Mouse (Mus musculus): Measurements from ENCODE around the gene Fam69a. TPM values are rescaled to one million over a fixed set of nuclear protein-coding genes. Genes with fewer than 3 reads are reported as not detected.

Gene Fam69a
- total and polyA plus RNA-seq, 3 experiments, result 1.5 to 13.1 (median 12.9) TPM

DNA sequence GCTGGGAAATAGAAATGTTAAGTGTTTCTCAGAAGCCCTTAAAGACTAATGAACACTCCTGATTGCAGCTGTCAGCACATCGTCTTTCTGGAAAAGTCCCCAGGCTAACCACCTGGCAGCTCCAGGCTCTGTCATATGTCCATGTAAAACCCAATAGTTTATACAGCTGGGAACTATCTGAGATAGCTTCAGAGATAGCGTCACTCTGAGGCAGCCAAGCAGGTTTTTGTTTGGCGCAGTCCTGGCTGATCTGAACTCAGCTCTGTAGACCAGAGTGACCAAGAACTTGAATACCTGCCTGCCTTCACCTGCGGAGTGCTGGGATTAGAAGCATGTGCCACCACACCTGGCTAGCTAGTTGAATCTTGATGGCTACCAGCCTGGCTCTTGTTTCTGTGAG lies 41.3 kb upstream of the Fam69a start:
- Histone ChIP-seq H3K27ac (no peak overlapping the region), H3K27me3 (ENCODE audit: control insufficient read depth, insufficient read depth, low read length) (no peaks in the 10 kb centered on the region), H3K9ac (ENCODE audit: low read depth, low read length) (no peak overlapping the region), H3K4me3 (no peak overlapping the region), H3K79me2 (replicated peaks; ENCODE audit: control insufficient read depth, insufficient read depth, low read length) (no peaks in the 10 kb centered on the region), H3K36me3 (ENCODE audit: control insufficient read depth, insufficient read depth, low read length) (no peaks in the 10 kb centered on the region), H3K4me1 (ENCODE audit: control insufficient read depth, insufficient read depth, low read length) (no peaks in the 10 kb centered on the region)
- WGBS, result 64% methylated on average over 4 of the region's 4 CpGs
- TF ChIP-seq CTCF (IDR thresholded peaks at IDR 0.05) (no peak), POLR2A (IDR thresholded peaks at IDR 0.05; ENCODE audit: insufficient read depth, low read depth, low read length) (no peak), EP300 (IDR thresholded peaks at IDR 0.05; ENCODE audit: insufficient read depth, low read depth, low read length) (no peak)
- intact Hi-C loops (cut with DNase I), result no loop called here
- no peak for DNase-seq

DNA sequence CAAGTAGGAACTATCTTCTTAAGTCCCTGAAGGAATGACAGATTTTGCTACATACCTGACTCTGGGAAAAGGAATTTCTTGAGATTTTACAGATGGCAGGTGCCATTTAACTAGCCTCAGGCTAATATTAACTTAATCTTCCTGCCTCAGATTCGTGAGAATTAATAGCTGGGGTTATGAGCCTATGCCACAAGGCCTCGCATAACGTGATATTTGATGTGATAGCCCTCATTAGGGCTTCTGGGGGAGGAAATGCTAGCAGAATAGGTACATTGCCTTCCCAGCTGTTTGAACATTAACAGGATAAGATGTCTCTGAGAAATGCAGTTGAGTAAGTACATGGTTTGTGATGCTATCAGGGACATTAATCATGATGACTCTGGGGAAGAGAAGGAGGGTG lies 34.5 kb upstream of the Fam69a start:
- TF ChIP-seq CTCF (IDR thresholded peaks at IDR 0.05), result no peak
- no peak for TF ChIP-seq EP300 (IDR thresholded peaks at IDR 0.05; ENCODE audit: insufficient read depth, low read depth, low read length)
- TF ChIP-seq POLR2A (IDR thresholded peaks at IDR 0.05; ENCODE audit: insufficient read depth, low read depth, low read length), result no peak
- no peaks in the 10 kb centered on the region for H3K79me2 ChIP-seq (replicated peaks; ENCODE audit: control insufficient read depth, insufficient read depth, low read length)
- no peak overlapping the region for H3K27ac ChIP-seq
- no peaks in the 10 kb centered on the region for H3K36me3 ChIP-seq (ENCODE audit: control insufficient read depth, insufficient read depth, low read length)
- H3K4me3 ChIP-seq, result no peak overlapping the region
- H3K27me3 ChIP-seq (ENCODE audit: control insufficient read depth, insufficient read depth, low read length), result no peaks in the 10 kb centered on the region
- H3K9ac ChIP-seq (ENCODE audit: low read depth, low read length), result no peak overlapping the region
- intact Hi-C loops (cut with DNase I), result no loop called here
- H3K4me1 ChIP-seq (ENCODE audit: control insufficient read depth, insufficient read depth, low read length), result no peaks in the 10 kb centered on the region
- WGBS, result 71% methylated on average over 3 of the region's 3 CpGs
- no peak for DNase-seq

DNA sequence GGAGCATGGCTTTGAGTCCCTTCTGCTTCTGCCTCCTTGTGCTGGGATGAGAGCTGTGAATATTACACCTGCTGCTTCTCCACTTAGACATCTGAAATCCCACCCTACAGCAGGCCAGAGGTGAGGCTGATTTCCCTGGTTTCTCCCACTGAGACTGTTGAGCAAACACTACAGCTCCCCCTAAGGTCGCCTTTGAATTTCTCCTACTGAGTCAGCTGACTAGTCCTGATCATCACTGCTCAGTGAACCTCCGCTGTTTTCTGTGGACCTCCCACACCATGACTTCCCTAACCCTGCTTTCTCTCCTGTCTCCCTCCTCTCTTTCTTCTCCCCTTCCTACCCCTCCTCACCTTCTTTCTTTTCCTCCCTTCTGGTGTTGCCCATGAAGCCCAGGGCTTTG lies 32.5 kb upstream of the Fam69a start:
- H3K36me3 ChIP-seq (ENCODE audit: control insufficient read depth, insufficient read depth, low read length), result peaks cover 6% of the 10 kb centered on the region; the same call in 1 of the 2 replicates
- no peaks in the 10 kb centered on the region for H3K27me3 ChIP-seq (ENCODE audit: control insufficient read depth, insufficient read depth, low read length)
- DNase-seq, result no peak
- H3K4me1 ChIP-seq (ENCODE audit: control insufficient read depth, insufficient read depth, low read length), result peaks cover 5% of the 10 kb centered on the region
- no peaks in the 10 kb centered on the region for H3K79me2 ChIP-seq (replicated peaks; ENCODE audit: control insufficient read depth, insufficient read depth, low read length)
- H3K4me3 ChIP-seq, result no peak overlapping the region
- H3K9ac ChIP-seq (ENCODE audit: low read depth, low read length), result no peak overlapping the region
- intact Hi-C loops (cut with DNase I), result no loop called here
- 32% methylated on average over 2 of the region's 2 CpGs for WGBS
- no peak for TF ChIP-seq CTCF (IDR thresholded peaks at IDR 0.05)
- no peak for TF ChIP-seq EP300 (IDR thresholded peaks at IDR 0.05; ENCODE audit: insufficient read depth, low read depth, low read length)
- TF ChIP-seq POLR2A (IDR thresholded peaks at IDR 0.05; ENCODE audit: insufficient read depth, low read depth, low read length), result no peak
- H3K27ac ChIP-seq, result no peak overlapping the region

DNA sequence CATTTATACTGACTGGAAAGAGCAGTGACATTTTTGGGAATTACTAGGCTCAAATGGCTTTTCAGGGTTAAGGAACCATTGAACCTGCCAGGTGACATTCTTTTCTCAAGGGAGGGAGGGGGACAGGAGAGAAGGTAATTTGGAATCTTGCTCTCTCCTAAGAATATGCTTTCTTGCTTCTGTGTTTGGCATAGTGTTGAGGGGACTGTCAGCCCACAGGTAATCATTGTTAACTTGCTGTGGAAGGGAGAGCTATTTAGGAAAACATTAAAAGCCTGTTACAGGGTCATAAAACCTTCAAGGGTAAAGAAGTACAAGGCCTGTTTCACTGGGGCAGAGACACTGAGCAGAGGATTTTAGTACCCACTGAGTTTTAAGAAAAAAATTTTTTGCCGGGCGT lies 30.3 kb upstream of the Fam69a start:
- intact Hi-C loops (cut with DNase I), result no loop called here
- H3K36me3 ChIP-seq (ENCODE audit: control insufficient read depth, insufficient read depth, low read length), result peaks cover 6% of the 10 kb centered on the region; the same call in 1 of the 2 replicates
- no peak for DNase-seq
- no peak overlapping the region for H3K27ac ChIP-seq
- no peaks in the 10 kb centered on the region for H3K27me3 ChIP-seq (ENCODE audit: control insufficient read depth, insufficient read depth, low read length)
- H3K4me3 ChIP-seq, result no peak overlapping the region
- H3K9ac ChIP-seq (ENCODE audit: low read depth, low read length), result no peak overlapping the region
- 100% methylated on average over 2 of the region's 2 CpGs for WGBS
- H3K4me1 ChIP-seq (ENCODE audit: control insufficient read depth, insufficient read depth, low read length), result peaks cover 5% of the 10 kb centered on the region
- H3K79me2 ChIP-seq (replicated peaks; ENCODE audit: control insufficient read depth, insufficient read depth, low read length), result no peaks in the 10 kb centered on the region
- TF ChIP-seq CTCF (IDR thresholded peaks at IDR 0.05) (no peak), POLR2A (IDR thresholded peaks at IDR 0.05; ENCODE audit: insufficient read depth, low read depth, low read length) (no peak), EP300 (IDR thresholded peaks at IDR 0.05; ENCODE audit: insufficient read depth, low read depth, low read length) (no peak)

DNA sequence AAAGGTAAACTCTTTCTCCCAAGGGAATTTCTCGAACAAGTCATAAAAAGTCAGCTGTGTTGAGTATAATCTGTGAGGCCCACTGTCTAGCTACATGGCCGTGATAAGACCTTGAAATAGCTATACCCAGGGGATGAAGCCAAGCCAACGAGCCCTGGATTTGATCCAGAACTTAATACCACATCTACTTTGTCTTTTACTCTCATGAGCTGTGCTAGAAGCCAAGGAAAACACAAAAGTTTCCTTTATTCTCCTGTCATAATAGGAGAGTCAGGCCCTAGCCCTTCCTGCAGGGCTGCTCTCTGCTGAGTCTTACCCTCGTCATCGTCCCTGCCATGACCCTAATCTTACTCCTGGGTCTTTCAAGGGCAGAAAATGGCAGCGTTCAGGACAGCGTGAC lies 28.5 kb upstream of the Fam69a start:
- Histone ChIP-seq H3K79me2 (replicated peaks; ENCODE audit: control insufficient read depth, insufficient read depth, low read length) (no peaks in the 10 kb centered on the region), H3K27ac (peak overlapping the region; percentile 1; the same call in 1 of the 2 replicates), H3K27me3 (ENCODE audit: control insufficient read depth, insufficient read depth, low read length) (no peaks in the 10 kb centered on the region), H3K4me1 (ENCODE audit: control insufficient read depth, insufficient read depth, low read length) (peaks cover 5% of the 10 kb centered on the region), H3K4me3 (no peak overlapping the region), H3K36me3 (ENCODE audit: control insufficient read depth, insufficient read depth, low read length) (peaks cover 6% of the 10 kb centered on the region; the same call in 1 of the 2 replicates), H3K9ac (ENCODE audit: low read depth, low read length) (no peak overlapping the region)
- intact Hi-C loops (cut with DNase I), result no loop called here
- WGBS, result 11% methylated on average over 7 of the region's 7 CpGs
- TF ChIP-seq CTCF (IDR thresholded peaks at IDR 0.05) (no peak), EP300 (IDR thresholded peaks at IDR 0.05; ENCODE audit: insufficient read depth, low read depth, low read length) (no peak), POLR2A (IDR thresholded peaks at IDR 0.05; ENCODE audit: insufficient read depth, low read depth, low read length) (no peak)
- DNase-seq, result peak; percentile 45 to 60

DNA sequence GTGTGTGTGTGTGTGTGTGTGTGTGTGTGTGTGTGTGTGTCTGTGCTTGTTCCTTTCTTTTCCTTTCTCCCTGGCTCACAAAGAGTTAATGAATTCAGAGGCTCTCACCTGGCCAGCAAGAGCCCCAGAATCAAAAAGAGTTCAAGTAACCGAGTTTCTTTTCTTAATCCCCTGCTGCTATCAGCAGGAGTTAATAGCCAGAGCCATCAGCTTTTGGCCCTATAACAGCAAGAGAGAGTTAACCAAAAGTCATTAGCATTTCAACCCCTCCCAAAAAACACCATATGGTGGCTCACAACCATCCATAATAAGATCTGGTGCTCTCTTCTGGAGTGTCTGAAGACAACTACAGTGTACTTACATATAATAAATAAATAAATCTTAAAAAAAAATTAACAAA lies 27.3 kb upstream of the Fam69a start:
- Histone ChIP-seq H3K4me1 (ENCODE audit: control insufficient read depth, insufficient read depth, low read length) (peaks cover 5% of the 10 kb centered on the region), H3K27me3 (ENCODE audit: control insufficient read depth, insufficient read depth, low read length) (no peaks in the 10 kb centered on the region), H3K9ac (ENCODE audit: low read depth, low read length) (no peak overlapping the region), H3K36me3 (ENCODE audit: control insufficient read depth, insufficient read depth, low read length) (peaks cover 6% of the 10 kb centered on the region; the same call in 1 of the 2 replicates), H3K27ac (no peak overlapping the region), H3K79me2 (replicated peaks; ENCODE audit: control insufficient read depth, insufficient read depth, low read length) (no peaks in the 10 kb centered on the region), H3K4me3 (no peak overlapping the region)
- TF ChIP-seq CTCF (IDR thresholded peaks at IDR 0.05) (no peak), EP300 (IDR thresholded peaks at IDR 0.05; ENCODE audit: insufficient read depth, low read depth, low read length) (no peak), POLR2A (IDR thresholded peaks at IDR 0.05; ENCODE audit: insufficient read depth, low read depth, low read length) (no peak)
- DNase-seq, result no peak
- intact Hi-C loops (cut with DNase I), result no loop called here
- 67% methylated on average over 1 of the region's 1 CpGs for WGBS

Measured in heart, adult 2 months (tissue).